Mouse (Mus musculus) liver, adult 2 months (tissue): ENCODE results near the gene Jarid2. TPM values are rescaled to one million over a fixed set of nuclear protein-coding genes. Genes with fewer than 3 reads are reported as not detected.

Experiments
- DNase-seq: peaks from one replicate; pipeline ENCODE4 v3.0.0-alpha.2; 2011; ENCODE audit warnings: low read depth, low spot score; ENCODE audit errors: extremely low read depth
- H3K27ac ChIP-seq: fragments of 200-500 bp; replicated peaks from 2 replicates; pipeline ENCODE4 v1.5.1; 2012; ENCODE audit warnings: low read depth, mild to moderate bottlenecking, control low read depth, inconsistent platforms, low read length; ENCODE audit not compliant: insufficient read depth
- H3K27me3 ChIP-seq: fragments of 200-500 bp; 2 replicates; pipeline ENCODE4 v1.6.1; 2012; ENCODE audit warnings: mild to moderate bottlenecking, moderate library complexity, low read length, inconsistent platforms; ENCODE audit not compliant: control insufficient read depth, insufficient read depth
- H3K36me3 ChIP-seq: fragments of 200-500 bp; 2 replicates; pipeline ENCODE4 v1.6.1; 2012; ENCODE audit warnings: low read length, inconsistent platforms; ENCODE audit not compliant: control insufficient read depth, insufficient read depth
- H3K4me1 ChIP-seq: fragments of 200-500 bp; 2 replicates; pipeline ENCODE4 v1.6.1; 2011; ENCODE audit warnings: low read length; ENCODE audit not compliant: control insufficient read depth, insufficient read depth
- H3K4me3 ChIP-seq: fragments of 200-500 bp; 2 replicates; pipeline ENCODE4 v1.5.1; 2011; ENCODE audit warnings: low read depth, mild to moderate bottlenecking, control low read depth, low read length, moderate library complexity; ENCODE audit not compliant: insufficient read depth
- H3K79me2 ChIP-seq: fragments of 200-500 bp; 2 replicates; pipeline ENCODE4 v1.6.1; 2012; ENCODE audit warnings: inconsistent platforms, mild to moderate bottlenecking, low read length, moderate library complexity; ENCODE audit not compliant: control insufficient read depth, insufficient read depth
- H3K9ac ChIP-seq: fragments of 200-500 bp; 2 replicates; pipeline ENCODE4 v1.6.1; 2012; ENCODE audit warnings: low read depth, mild to moderate bottlenecking, control low read depth, inconsistent platforms, low read length
- CTCF ChIP-seq: fragments of 200-500 bp; IDR thresholded peaks from 2 replicates; pipeline ENCODE4 v1.5.1; 2011; ENCODE audit warnings: low read depth, low read length, control low read depth
- POLR2A ChIP-seq: fragments of 200-500 bp; IDR thresholded peaks from 2 replicates; pipeline ENCODE4 v1.6.1; 2011; ENCODE audit warnings: low read length, control low read depth; ENCODE audit not compliant: insufficient read depth; ENCODE audit errors: extremely low read depth
- WGBS: fragments of 180-500 bp; shearing (Covaris S2); methylation state at CpG from one replicate; pipeline ENCODE4 v1.1.7; 2018; 5-methylcytosine and 5-hydroxymethylcytosine counted together
- polyA plus RNA-seq: library from polyadenylated mRNA; depleted of rRNA; stranded (reverse); fragments of >200 nt; gene quantifications from 2 replicates; pipeline ENCODE4 v1.2.3, GENCODE M21; 2012
- total RNA-seq: library from RNA; depleted of rRNA; stranded (reverse); fragments of >200 nt; gene quantifications from 2 replicates; pipeline ENCODE4 v1.2.3, GENCODE M21; 2014

The Jarid2 gene
- total and polyA plus RNA-seq, 2 experiments = 2.9 to 5.7 TPM

DNA sequence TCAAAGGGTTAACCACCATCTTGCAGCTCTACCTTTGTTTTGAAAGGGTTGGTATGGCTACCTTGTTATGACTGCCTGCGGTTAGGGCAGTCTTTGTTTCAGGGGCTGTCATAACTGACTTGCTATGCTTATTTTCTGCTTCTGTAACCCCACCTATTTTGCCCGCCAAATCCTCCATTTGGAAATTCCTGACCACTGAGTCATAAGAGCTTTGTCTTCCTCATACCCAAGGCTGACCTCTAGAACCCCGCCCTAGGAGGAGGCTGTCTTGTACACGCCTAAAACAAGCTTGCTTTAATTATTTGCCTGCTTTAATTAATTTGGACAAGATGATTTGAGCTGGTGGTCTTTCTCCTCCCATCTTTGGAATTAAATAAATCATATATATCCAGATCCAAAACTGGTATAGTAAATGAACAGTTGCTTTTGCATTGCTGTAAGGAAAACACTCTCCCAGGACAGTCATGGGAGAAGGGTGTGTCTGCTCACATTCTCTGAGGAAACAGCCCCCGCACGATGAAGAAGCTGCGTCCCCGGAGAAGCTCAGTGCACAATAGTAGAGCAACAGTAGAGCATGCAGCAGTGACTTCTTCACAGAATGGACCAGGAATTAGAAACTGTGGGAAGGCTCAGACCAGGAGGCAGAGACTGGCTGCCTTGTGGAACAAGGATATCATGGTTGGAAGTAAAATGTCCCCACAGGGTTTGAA lies 210.2 kb downstream of the Jarid2 start:
- TF ChIP-seq CTCF = no peak
- TF ChIP-seq POLR2A = no peak
- Histone ChIP-seq H3K27me3 (no peaks in the 10 kb centered on the region), H3K4me3 (no peak overlapping the region), H3K27ac (no peak overlapping the region), H3K79me2 (peaks cover 8% of the 10 kb centered on the region), H3K9ac (no peak overlapping the region), H3K4me1 (no peaks in the 10 kb centered on the region), H3K36me3 (0 out of 2 replicates have a peak, but pooled peaks cover 1% of the 10 kb centered on the region)
- WGBS = 85% methylated on average over 8 of the region's 8 CpGs
- no peak for DNase-seq

DNA sequence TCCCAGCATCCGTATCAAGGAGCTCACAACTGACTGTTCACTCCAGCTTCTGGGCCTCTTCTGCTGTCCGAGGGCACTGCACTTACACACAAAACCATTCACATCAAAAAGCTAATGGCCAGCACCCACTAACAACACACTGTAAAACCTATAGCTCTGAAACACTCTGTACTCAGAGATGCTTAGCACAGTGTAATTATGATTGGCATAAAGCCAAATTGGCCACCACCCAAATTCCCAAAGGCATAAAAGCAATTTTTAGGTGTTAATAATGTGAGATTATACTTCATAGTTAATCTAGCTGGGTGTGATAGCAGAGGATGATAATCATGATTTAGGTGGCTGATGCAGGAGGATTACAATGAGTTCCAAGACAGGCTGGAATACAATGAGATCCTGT lies 214.3 kb downstream of the Jarid2 start:
- H3K79me2 ChIP-seq = peaks cover 8% of the 10 kb centered on the region
- no peak overlapping the region for H3K27ac ChIP-seq
- no peaks in the 10 kb centered on the region for H3K27me3 ChIP-seq
- H3K36me3 ChIP-seq = 0 out of 2 replicates have a peak, but pooled peaks cover 3% of the 10 kb centered on the region
- TF ChIP-seq POLR2A (no peak), CTCF (no peak)
- 97% methylated on average over 2 of the region's 2 CpGs for WGBS
- H3K4me1 ChIP-seq = no peaks in the 10 kb centered on the region; the same call in 1 of the 2 replicates
- no peak overlapping the region for H3K4me3 ChIP-seq
- no peak for DNase-seq
- H3K9ac ChIP-seq = no peak overlapping the region

DNA sequence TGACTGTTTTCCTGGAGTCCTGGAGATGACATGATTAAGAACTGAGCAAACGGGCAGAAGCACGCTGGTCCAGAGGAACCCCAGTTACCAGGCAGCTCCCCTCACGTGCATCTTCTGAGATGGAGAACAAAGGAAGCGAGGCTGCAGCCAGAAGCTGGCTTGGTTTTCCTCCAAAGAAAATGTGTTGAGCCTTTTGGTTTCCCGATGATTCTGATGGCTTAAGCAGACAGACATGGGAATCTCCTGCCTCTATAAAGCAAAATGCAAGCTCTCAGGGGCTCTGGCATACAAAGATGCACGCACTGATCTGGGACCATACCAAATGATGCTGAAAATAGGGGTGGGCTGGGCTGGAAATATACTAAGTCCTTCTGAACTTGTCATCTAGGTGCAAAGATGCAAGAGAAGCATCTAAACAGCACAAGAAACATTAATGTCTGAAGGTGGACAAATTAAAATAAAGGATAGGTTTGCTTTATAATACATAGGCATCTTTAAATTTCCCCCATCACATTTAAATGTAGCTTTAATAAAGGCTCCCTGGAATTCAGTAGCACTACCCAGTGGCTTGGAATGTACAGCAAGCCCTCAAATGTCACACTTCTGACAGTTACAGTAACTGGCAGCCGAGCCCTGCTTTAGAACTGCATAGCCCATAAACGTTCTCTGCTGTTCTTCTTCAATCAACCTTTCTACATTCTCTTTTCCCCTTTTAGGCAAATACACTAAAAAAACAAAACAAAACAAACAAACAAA lies 217.8 kb downstream of the Jarid2 start:
- TF ChIP-seq CTCF (no peak), POLR2A (no peak)
- 89% methylated on average over 8 of the region's 8 CpGs for WGBS

DNA sequence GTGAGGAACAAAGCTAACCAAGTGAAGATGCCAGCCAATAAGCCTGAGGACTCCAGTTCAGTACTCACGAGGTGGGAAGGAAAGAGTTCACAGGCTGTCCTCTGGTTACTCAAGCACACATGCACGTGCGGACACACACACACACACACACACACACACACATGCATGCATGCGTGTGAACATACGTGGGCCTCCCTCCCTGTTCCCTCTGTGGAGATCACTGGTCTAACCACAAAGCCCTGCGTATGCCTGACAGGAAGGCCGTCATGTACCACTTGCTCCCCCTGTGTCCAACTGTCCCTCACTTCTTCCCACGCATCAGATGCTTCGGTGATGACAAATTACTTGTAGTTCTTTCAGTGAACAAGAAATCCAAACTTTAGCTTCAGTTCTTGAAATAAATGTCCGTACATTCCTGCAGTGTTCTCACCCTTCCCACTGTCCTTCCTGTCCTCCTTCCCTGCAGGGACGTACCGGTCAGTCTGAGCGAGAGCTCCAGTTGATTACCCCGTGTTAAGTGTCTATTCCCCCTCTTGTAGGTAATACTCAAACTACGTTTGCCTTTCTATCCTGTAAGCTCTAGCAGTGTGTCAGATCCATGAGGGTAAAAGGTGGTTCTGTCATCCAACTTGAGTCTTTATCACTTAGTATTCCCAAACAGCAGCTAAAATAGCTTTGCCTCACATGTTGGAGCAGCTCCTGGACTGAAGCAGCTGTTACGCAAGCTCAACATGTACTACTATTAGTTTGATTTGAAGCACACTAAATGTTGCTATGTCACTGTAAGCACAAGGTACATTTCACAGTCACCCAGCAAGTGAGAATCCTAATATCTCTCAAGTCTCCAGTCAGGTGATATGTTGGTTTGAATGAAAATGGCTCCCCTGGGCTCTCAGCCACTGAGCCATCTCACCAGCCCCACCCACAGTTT lies 219.3 kb downstream of the Jarid2 start:
- DNase-seq = peak; percentile 50
- no peak overlapping the region for H3K4me3 ChIP-seq
- H3K36me3 ChIP-seq = 0 out of 2 replicates have a peak, but pooled peaks cover 3% of the 10 kb centered on the region
- H3K9ac ChIP-seq = no peak overlapping the region
- H3K27me3 ChIP-seq = no peaks in the 10 kb centered on the region
- no peak for TF ChIP-seq CTCF
- no peak for TF ChIP-seq POLR2A
- no peak overlapping the region for H3K27ac ChIP-seq
- WGBS = 90% methylated on average over 16 of the region's 16 CpGs
- H3K4me1 ChIP-seq = peaks cover 2% of the 10 kb centered on the region; the same call in 1 of the 2 replicates
- H3K79me2 ChIP-seq = peaks cover under 1% of the 10 kb centered on the region; the same call in 1 of the 2 replicates

More for the DNA sequence above, 217.8 kb downstream of the Jarid2 start:
- DNase-seq = no peak
- no peak overlapping the region for H3K4me3 ChIP-seq
- H3K79me2 ChIP-seq = peaks cover 4% of the 10 kb centered on the region; the same call in 1 of the 2 replicates
- H3K36me3 ChIP-seq = 0 out of 2 replicates have a peak, but pooled peaks cover 3% of the 10 kb centered on the region
- H3K9ac ChIP-seq = no peak overlapping the region
- no peaks in the 10 kb centered on the region for H3K27me3 ChIP-seq
- H3K27ac ChIP-seq = no peak overlapping the region
- H3K4me1 ChIP-seq = peaks cover 2% of the 10 kb centered on the region; the same call in 1 of the 2 replicates

DNA sequence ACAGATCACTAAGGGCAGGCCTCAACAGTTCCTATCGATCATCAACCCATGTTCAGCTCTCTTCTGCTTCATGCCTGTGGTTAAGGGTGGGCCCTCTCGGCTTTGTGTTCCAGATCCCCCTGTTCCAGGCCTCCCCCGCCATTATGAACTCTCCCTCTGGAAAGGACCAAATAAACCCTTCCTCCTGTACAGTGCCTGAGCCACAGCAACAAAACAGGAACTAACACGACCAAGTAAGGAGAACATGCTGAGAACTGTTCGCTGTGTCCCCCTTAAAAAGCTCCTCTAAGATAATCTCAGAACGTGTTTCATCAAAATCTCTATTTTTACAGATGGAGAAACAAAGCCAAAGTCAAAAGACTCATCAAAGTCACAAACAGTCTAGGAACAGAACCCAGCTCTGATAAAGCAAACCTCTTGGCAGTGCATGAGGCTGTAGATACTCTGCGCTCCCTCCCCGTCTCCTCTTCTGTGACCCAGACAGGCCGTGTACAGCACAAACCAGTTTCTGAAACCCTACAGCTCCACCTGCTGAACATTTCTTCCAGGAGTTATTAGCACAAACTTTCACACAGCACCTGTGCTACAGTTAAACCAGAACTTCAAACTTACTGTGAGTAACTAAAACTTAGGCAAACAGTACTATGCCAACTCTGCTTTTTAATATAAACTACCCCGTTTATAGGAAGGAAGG lies 223.3 kb downstream of the Jarid2 start:
- H3K36me3 ChIP-seq = peaks cover 6% of the 10 kb centered on the region; the same call in 1 of the 2 replicates
- DNase-seq = peak; percentile 14
- H3K4me1 ChIP-seq = peaks cover 4% of the 10 kb centered on the region; the same call in 1 of the 2 replicates
- peaks cover 3% of the 10 kb centered on the region; the same call in 1 of the 2 replicates for H3K79me2 ChIP-seq
- no peak for TF ChIP-seq POLR2A
- no peak for TF ChIP-seq CTCF
- no peak overlapping the region for H3K27ac ChIP-seq
- no peak overlapping the region for H3K9ac ChIP-seq
- WGBS = 70% methylated on average over 10 of the region's 10 CpGs
- H3K27me3 ChIP-seq = no peaks in the 10 kb centered on the region
- H3K4me3 ChIP-seq = no peak overlapping the region
